26 mouse cellular contexts compared by ENCODE assay signal in the genomic region with DNA sequence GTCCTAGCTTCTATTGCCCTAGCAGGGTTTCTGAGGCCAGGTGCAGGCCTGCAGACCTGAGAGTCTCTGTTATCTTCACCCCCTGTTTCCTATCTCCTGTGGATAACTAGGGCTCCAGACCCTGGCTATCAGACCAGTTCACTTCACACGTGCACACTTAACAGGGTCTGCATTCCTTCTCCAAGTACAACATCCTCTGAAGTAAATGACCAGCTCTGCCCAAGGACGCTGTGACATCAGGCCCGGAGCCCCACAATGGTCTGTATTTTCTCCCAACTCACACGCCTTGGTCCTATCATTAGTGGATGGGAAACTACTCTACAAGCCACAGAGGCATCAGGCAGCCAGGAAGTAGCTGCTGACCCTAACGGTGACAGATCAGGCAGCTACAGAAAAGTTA.
"Had no signal": no experiment of that assay in that cellular context is flagged by ENCODE, and none has a peak within 500 bp of the region (broad histone marks: within the 10 kb centered on the region; RNA-seq: fewer than 3 reads in every experiment).

No protein-coding gene starts in this region.

- H3K4me2 ChIP-seq: hindbrain, embryonic 12.5 days; hindbrain, embryonic 14.5 days; intestine, embryonic 15.5 days; limb, embryonic 12.5 days; liver, embryonic 11.5 days; liver, embryonic 13.5 days; liver, embryonic 15.5 days had no signal

- H3K4me1 ChIP-seq: hindbrain, embryonic 10.5 days; hindbrain, embryonic 12.5 days; intestine, embryonic 15.5 days; limb, embryonic 10.5 days; limb, embryonic 12.5 days; liver, embryonic 13.5 days; liver, embryonic 15.5 days had no signal

- H3K27me3 ChIP-seq: hindbrain, embryonic 12.5 days; intestine, embryonic 15.5 days; limb, embryonic 12.5 days; liver, embryonic 13.5 days; liver, embryonic 15.5 days had no signal

- H3K4me3 ChIP-seq: gastrocnemius, adult 2 months; hindbrain, embryonic 10.5 days; hindbrain, embryonic 12.5 days; intestine, embryonic 15.5 days; layer of hippocampus, adult 2 months; left cerebral cortex, adult 2 months; limb, embryonic 10.5 days; limb, embryonic 12.5 days; liver, embryonic 13.5 days; liver, embryonic 15.5 days had no signal

- H3K27ac ChIP-seq: gastrocnemius, adult 2 months; hindbrain, embryonic 10.5 days; hindbrain, embryonic 12.5 days; hindbrain, embryonic 14.5 days; intestine, embryonic 15.5 days; layer of hippocampus, adult 2 months; left cerebral cortex, adult 2 months; limb, embryonic 10.5 days; limb, embryonic 12.5 days; liver, embryonic 13.5 days; liver, embryonic 15.5 days had no signal

- ATAC-seq: forebrain, embryonic 16.5 days; hindbrain, embryonic 16.5 days; inflammation-experienced regulatory T-cells, adult 6 months; intestine, embryonic 15.5 days; intestine, postnatal 0 days; liver, postnatal 0 days had no signal

- H3K36me3 ChIP-seq: hindbrain, embryonic 10.5 days; hindbrain, embryonic 12.5 days; intestine, embryonic 15.5 days; limb, embryonic 10.5 days; limb, embryonic 12.5 days; liver, embryonic 13.5 days; liver, embryonic 15.5 days had no signal

- H3K9ac ChIP-seq: hindbrain, embryonic 12.5 days; hindbrain, embryonic 14.5 days; intestine, embryonic 15.5 days; limb, embryonic 12.5 days; liver, embryonic 13.5 days; liver, embryonic 15.5 days; liver, postnatal 0 days had no signal

- H3K9me3 ChIP-seq: hindbrain, embryonic 10.5 days; hindbrain, embryonic 12.5 days; intestine, embryonic 15.5 days; limb, embryonic 10.5 days; limb, embryonic 12.5 days; liver, embryonic 13.5 days; liver, embryonic 15.5 days had no signal

- DNase-seq: gastrocnemius, adult 2 months; gastrocnemius, postnatal 10 days; gastrocnemius, postnatal 25 days; heart, postnatal 36 days; kidney, adult 18-20 months; kidney, adult 8-10 months; kidney, postnatal 10 days; kidney, postnatal 25 days; kidney, postnatal 4 days; liver; liver, embryonic 13.5 days; liver, postnatal 0 days had no signal
